Mouse (Mus musculus): ENCODE data around the gene Dgat2. TPM values are rescaled to one million over a fixed set of nuclear protein-coding genes. Genes with fewer than 3 reads are reported as not detected.

Gene Dgat2
- total RNA-seq, 2 experiments from 2014 or later = 34.1 to 57.3 TPM

DNA sequence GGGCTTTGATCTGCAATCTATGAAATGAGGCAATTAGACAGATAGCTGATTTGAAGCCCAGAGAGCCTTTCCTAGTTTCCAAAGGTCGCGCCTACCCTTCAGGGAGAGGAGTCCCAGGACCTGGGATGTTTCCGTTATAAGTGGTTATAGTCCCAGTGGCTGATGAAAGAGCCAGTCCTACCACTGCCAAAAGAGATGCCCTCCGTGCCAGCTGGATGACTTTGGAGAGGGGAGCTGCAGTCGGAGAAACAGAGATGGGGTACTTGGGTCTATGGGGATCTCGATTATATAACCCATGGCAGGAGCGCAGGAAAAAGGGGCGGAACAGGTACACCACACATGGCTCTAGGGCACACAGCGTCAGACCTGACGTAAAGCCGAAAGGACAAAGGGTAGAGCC is 20.6 kb downstream of the Dgat2 start:
- no peak for DNase-seq

DNA sequence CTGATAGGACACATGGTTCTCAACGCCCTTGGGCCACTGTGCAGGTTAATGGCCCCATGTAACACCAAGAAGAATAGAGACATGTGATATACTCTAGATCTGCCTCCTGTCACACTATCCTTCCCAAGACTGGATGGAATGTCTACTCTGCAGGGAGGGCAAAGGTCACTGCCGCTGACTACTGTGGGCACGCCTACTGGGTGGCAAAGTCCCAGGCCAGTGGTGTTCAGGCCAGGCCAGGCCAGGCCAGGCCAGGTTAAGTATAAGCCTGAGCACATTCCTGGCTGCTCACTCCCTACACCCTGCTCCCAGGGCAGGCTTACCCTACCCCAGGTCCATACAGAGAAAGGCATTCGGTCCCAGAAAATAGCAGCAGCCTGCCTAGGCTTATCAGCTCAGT is 21.0 kb downstream of the Dgat2 start:
- peak; percentile 70 for DNase-seq

DNA sequence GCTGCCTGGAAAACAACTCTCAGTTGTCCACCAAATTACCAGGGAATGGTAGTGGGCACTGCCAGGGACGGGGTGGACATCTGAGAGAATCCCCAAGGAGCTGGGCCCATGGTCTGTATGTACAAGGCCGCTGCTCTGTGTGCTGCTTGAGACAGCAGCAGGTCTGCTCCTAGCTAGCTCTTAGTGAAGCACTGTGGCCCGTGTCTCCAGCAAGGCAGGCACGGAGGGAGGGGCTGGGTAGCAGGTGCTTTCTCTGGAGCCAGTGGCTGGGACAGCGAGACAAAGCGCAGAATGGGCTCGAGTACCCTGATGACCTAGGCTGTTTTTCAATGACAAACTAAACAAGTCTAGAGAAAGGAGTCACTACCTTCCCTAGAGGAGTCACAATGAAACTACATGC is 21.5 kb downstream of the Dgat2 start:
- no peak for DNase-seq

GRCm38 (mm10) chr7:99159446-99159845 is 23.1 kb downstream of the Dgat2 start:
- DNase-seq = no peak

DNA sequence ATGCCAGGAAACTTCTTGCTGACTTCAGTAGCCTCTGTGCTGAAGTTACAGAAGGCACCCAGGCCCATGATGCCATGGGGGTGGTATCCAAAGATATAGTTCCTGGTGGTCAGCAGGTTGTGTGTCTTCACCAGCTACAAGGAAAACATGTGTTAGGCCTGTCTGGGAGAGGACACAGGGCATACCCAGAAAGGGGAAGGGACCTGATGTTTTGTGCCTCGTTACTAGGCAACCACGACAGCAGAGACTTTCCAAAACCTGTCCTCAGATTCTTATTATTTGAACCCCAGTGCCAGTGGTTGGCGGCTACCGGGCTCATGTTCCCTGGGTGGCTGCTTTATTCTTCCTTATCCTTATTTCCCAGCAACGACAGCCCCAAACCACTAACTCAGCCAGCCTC is 23.6 kb downstream of the Dgat2 start:
- DNase-seq = no peak

DNA sequence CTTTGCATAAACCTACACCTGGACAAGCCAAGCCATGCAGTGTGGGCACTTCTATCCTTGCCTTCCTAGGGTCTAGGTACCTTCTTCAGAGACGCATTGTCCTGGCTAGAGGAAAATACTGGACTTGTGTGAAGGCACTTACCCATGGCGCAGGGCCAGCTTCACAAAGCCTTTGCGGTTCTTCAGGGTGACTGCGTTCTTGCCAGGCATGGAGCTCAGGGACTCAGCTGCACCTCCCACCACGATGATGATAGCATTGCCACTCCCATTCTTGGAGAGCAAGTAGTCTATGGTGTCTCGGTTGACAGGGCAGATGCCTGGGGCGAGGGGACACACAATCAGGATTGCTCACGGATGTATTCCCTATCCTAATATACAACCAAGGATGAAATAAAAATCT is 24.5 kb downstream of the Dgat2 start:
- DNase-seq = no peak

DNA sequence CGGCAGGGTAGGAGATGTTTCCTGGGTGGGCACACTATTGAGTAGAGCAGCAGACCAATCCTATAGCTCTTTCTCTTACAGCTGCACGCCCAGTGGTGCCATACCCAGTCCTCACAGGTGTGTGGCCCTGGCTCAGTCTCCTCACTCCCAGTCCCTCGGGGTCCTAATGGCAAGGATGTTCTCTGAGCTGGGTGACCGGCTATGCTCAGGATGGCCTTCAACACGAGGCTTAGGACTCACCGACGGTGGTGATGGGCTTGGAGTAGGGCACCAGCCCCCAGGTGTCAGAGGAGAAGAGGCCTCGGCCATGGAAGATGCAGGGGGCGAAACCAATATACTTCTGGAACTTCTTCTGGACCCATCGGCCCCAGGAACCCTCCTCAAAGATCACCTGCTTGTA is 25.8 kb downstream of the Dgat2 start:
- DNase-seq = no peak

DNA sequence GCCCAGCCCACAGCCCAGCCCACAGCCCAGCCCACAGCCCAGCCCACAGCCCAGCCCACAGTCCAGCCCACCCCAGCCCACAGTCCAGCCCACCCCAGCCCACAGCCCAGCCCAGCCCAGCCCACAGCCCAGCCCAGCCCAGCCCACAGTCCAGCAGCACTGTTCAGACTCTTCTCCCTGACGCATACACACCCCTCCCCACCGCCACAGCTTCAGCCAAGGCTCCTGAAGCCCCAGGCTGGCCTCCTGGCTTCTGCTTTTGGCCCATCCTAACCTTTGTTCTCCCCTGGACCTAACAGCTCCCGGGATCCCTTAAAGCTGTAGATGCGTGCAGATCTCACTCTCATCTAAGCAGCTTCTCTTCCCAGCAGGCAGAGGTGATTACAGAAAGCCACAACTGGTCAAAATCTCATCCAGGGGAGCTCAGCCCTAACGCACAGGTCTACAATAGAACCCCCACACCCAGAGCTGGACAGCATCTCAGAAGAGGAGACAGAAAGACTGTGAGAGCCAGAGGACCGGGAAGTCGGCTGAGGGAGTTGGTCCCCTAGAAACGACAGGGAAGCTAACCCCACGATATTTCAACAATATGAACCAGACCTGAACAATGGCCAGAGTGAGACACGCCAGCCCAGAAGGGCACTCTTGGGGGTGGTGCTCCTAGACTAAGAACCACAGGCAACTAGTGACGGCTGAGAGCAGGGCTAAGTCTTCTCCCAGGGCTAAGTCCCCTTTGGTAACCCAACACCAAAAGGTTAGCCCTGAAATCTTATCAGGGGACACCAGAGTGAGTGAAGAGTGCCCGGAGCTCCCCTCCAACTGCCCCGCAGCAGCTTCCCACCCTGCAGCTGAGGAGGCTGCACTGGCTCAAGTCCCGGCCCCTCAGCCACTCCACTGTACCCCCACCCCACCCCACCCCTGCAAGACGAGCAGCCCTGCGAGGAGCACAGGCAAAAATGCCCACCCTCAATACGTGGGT is 26.9 kb downstream of the Dgat2 start:
- DNase-seq = no peak

- DNase-seq = no peak
These were observed 27.8 kb downstream of the Dgat2 start for GRCm38 (mm10) chr7:99154648-99155151.

DNA sequence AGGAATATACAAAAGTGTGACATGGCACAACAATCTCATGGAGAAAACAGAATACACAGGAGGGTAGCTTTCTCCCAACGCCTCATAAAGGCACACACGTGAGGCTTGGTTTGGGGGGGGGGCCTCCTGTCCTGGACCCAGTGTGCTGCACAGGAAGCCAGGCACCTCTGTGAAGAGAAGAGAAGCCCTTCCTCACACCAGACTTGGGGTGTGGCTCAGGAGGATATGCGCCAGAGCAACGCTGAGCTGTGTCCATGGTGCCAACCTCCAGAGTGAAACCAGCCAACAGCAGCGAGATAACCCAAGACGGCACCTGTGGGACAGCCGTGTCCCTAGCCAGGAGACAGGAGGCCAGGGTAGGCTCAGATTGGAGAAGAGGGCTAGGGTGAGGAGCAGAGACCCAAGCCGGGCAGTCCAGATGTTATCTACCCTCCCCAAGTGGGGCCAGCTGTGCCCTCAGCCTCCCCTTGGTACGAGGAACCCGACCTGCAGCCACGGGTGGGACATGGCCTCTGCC is 28.8 kb downstream of the Dgat2 start:
- no peak for DNase-seq

DNA sequence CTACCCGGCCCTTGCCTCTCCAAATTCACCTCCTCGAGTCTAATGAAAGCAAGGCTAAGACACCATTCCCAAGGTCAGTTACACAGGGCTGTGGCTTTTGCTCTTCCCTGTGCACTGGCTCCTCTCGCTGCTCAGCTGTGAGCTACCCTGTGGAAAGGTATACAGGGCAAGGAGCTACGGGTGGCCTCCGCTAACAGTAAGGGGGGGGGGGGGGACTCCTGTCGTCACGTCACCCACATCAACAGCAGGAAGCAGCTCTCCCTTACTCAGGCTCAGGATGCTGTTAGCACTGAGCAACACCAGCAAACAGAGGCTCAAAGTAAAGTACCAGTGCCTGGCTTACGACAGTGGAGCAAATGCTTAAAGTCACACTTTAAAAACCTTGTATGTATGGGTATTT is 29.8 kb downstream of the Dgat2 start:
- no peak for DNase-seq

DNA sequence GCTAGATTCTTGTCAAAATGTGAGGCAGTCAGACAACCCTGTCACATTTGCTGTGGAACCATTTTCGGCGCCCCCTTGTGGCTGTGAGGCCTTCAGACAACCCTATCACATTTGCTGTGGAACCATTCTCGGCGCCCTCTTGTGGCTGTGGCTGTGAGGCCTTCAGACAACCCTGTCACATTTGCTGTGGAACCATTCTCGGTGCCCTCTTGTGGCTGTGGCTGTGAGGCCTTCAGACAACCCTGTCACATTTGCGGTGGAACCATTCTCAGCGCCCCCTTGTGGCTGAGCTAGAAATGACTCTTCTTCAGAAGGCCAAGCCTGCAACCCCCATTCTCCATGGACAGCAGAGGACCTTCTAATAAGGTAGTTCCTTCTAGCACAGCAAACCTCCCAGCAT is 31.2 kb downstream of the Dgat2 start:
- peak; percentile 89 for DNase-seq

GRCm38 (mm10) chr7:99149017-99149416 is 33.5 kb downstream of the Dgat2 start:
- no peak for DNase-seq

DNA sequence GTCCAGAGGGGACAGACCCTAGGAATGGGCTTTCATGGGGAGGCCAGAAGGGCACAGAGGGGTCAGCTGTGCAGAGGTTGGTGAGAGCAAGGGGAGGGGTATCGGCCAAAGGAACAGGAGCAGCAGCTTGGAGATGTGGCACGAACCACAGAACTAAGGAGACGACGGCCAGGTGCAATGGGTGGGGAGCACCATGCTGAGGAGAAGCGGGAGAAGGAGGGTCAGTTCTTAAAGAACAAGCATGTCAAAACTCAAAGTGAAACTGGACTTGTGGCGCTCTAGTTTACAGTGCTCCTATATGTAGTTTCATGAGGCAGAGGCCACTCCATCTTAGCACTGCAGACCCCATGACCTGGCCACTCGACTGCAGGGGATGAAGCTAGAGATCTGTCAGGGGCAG is 35.0 kb downstream of the Dgat2 start:
- DNase-seq = no peak

- DNase-seq = no peak
These were observed 35.6 kb downstream of the Dgat2 start for GRCm38 (mm10) chr7:99146906-99147305.

- DNase-seq = peak; percentile 57
These were observed 36.5 kb downstream of the Dgat2 start for GRCm38 (mm10) chr7:99146011-99146410.

- no peak for DNase-seq
These were observed 37.9 kb downstream of the Dgat2 start for GRCm38 (mm10) chr7:99144616-99145015.

DNA sequence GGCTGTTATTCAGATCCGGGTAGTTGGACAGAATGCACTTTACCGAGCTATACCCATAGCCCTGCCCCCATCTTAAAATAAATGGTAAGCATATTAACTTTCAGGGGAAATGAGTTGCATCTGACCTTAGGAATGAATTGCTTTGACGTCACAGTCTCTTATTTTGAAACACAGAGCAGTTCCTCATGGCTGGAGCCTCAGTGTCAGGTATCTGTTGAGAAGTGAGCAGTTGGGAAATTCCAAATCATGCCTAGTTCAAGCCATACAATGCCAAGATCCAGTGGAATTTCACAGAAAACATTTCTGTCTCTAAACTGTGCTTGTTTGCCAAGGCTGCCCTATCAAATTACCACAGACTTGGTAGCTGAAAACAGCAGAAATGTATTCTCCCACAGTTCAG is 39.3 kb downstream of the Dgat2 start:
- DNase-seq = no peak

DNA sequence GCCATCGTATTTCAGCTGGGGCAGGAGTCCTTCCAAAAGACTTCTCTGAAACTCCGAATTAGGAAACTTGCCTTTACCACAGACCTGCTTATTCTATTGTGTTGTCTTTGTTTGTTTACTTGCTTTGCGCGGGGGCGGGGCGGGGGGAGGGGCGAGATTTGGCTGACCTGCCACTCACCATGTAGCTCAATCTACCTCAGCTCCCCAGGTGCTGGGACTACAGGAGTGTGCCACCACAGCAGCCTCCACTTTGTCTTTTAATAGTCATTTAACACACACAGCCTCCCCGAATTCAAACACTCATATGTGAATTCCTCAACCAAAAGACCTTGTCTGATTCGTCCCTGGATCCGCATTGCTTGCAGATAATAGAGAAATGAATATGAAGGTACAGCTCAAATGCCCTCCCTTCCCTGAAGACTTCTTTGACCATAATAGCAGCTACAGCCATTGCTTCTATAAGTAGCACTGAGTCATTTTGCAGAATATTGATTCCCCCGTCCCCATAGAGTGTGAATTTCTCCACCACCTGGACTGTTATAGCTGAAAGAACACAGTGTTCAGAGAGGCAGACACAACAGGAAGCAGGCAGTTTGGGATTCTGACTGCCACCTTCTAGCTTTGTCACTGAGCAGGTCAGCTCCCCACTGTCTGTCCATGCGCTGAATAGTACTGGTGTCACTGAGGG is 40.5 kb downstream of the Dgat2 start:
- DNase-seq = no peak

DNA sequence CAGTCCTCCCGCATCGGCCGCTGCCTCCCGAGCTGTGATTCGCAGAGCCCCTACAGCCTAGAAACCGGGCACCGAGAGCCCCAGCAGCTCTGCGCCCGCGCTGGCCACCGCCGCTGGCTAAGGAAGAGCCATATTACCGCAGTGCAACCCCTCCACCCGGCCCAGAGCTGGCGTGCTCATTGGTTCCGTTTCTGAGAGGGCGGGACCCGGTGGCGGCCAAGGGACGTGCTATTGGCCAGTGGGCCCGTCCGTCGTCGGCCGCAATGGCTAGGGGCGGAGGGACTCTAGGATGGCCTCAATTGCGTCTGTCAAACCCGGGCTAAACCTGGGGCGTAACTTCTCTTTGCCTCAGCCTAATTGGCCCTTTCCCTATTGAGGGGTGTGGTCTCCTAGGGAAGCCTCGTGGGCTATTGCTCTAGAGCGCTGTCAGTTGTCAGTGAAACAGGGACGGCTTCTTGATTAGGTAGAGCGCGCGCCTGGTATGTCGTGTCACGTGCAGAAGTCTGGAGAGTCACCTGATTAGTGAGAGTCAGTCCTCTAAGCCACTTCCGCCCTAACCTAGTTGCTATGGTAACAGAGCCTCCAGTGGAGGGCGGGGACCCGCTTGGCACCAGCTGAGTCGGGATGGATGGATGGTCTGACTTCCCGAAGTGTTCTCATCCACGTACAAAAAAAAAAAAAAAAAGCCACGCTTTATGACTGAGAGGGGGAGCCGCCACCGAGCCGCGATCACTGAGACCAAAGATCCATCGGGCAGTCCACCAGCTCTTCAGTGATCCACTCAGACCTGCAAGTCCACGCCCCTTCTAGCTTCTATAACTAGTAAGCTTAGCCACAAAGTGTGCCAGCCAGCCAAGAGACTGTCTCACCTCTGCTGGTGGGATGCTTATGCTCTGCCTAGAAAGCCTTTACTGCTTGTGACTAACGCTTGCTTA is 41.3 kb downstream of the Dgat2 start, which contains the start of gene Uvrag:
Gene Uvrag, minus strand, starts transcription at position 158 of the 935 bp plus-strand sequence.
- DNase-seq = peak; percentile 99

DNA sequence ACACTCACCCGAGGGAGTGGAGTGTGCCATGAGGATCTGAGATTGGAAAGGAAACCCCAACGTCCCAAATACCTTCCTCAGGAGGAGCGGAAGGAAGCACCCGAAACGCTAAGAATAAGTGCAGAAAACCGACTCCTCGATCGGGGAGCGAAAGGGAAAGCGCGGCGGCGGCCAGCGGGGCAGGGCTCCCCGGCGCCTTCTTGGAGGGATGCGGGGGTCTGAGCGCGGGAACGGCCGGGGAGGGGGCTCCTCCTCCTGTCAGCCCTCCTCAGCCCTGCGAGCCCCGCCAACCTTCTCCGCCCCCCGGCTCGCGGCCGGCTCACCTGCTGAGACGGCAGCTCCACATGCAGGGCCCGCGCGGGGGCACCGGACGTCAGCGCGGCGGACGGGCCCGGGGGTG is 42.0 kb downstream of the Dgat2 start:
- no peak for DNase-seq
